Mouse (Mus musculus) regulatory T cell (primary cell): Measurements from ENCODE around the gene Klf2.

ENCODE experiments used
- in situ Hi-C: fragments of 300-600 bp; cut with MboI, MseI; formaldehyde crosslinking; loops from one replicate; pipeline ENCODE4 v1.15.1; 2025; ENCODE audit warnings: high pct_unique_total_duplicates

The Klf2 gene

DNA sequence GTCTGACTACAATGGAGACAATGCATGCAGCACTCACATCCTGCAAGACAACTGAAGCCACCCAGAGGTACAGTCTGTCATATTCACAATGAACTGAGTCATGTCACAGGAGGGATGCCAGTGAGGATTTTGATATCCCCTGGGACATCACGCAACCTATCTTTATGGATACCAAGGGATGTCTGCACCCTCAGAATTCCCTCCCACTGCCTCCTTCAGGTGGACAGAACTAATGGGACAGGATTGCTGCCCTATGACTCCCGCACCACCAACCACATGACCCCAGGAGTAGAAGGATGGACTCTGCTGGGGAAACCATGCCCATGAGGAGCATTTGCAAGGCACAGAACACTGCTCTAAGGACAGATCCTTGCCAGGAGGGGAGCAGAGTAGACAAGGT, 47.6 kb downstream of the Klf2 start:
- in situ Hi-C loops: loop anchor here (5.0 kb wide), 3 partner anchors 44 to 189 kb away; no protein-coding TSS in a partner anchor
